Mouse (Mus musculus): ENCODE measurements around the gene Dysf.

Dysf gene

GRCm38 (mm10) chr6:84051032-84051431 is 42.6 kb downstream of the Dysf start:
- DNase-seq: peak; percentile 96

GRCm38 (mm10) chr6:84053874-84054530 is 45.6 kb downstream of the Dysf start:
- DNase-seq: peak; percentile 98

- DNase-seq: no peak
These were observed 47.2 kb downstream of the Dysf start for GRCm38 (mm10) chr6:84055619-84056018.

DNA sequence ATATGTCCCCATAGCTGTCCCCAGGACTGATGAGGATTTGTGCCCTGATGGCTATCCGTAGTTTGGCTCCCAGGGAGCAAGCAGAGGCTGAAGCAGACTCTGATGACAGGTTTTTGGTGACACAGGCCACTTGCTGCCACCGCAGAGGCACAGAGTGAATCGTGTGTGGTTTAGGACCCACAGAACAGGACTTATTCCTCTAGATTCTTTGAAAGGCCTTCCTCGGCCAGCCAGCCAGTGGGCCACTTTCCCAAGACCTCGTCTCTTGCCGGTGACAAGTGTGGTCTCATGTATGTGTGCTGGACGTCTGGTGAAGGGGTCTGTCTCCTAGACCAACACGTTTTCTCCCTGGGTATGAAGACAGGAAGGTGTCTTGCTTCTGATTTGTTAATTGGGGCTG is 48.8 kb downstream of the Dysf start:
- peak; percentile 51 for DNase-seq

DNA sequence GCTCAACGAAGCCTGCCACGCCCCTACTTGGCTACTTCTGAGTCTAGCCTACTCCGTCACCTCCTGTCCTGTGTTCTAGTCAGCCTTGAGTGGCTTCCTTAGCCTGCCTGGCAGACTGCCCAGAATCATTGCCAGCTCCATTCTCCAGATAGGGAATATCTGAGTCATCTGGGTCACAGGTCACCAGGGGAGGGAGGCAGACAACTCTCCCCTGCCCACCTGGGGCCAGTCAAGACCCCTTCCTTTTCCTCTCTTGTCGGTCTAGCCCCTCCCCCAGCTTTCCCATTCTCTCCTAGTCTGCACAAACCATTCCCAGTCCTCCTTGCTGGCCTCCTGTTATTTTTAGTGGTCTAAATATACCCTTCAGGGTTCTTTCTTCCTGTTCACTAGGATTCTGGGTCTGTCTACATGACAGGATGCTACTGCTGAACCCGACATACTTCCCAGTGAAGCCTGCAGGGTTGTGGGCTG is 50.3 kb downstream of the Dysf start:
- DNase-seq: peak; percentile 98

GRCm38 (mm10) chr6:84059771-84060414 is 51.5 kb downstream of the Dysf start:
- peak; percentile 79 for DNase-seq

- DNase-seq: peak; percentile 93
These were observed 52.9 kb downstream of the Dysf start for GRCm38 (mm10) chr6:84061328-84061727.

GRCm38 (mm10) chr6:84062541-84062940 is 54.2 kb downstream of the Dysf start:
- DNase-seq: no peak

DNA sequence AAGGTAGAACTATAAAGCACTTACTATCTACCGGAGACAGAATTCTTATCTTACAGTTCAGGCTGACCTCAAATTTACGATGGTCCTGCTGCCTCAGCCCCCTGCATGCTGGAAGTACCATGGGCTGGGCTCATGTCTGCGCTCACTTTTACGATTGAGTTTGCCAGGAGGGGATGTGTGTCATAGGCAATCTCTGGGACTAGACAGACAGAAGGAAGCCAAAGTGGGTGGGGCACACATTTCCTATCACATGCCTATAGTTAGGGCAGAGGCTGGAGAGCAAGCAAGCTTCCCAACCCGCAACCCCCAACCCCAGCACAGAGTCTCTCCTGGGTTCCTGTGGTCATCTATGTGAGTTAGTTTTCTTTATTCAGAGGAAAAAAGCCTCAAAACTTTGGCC is 59.8 kb downstream of the Dysf start:
- DNase-seq: peak; percentile 92

GRCm38 (mm10) chr6:84070251-84070650 is 61.9 kb downstream of the Dysf start:
- DNase-seq: no peak

- no peak for DNase-seq
These were observed 64.2 kb downstream of the Dysf start for GRCm38 (mm10) chr6:84072574-84072973.

- DNase-seq: no peak
These were observed 69.8 kb downstream of the Dysf start for GRCm38 (mm10) chr6:84078172-84078571.

- no peak for DNase-seq
These were observed 72.2 kb downstream of the Dysf start for GRCm38 (mm10) chr6:84080631-84081030.

DNA sequence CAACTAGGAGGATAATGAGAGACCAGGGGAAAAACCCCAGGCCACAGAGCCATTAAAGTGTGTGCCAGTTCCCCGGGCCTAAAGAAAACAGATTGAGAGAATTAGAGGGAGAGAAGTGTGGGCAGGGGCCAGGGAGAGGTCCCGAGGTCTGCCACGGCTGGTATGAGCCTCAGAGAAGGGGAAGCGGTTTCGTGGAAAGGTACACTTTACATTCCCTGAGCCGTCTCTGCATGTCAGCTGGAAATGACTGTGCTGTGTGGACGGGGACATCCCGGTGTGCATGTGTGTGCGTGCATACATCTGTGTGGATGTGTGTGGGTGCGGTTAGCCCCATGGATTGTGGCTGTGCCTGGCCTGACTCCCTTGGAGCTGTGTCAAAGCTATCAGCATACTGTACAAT is 76.4 kb downstream of the Dysf start:
- no peak for DNase-seq

DNA sequence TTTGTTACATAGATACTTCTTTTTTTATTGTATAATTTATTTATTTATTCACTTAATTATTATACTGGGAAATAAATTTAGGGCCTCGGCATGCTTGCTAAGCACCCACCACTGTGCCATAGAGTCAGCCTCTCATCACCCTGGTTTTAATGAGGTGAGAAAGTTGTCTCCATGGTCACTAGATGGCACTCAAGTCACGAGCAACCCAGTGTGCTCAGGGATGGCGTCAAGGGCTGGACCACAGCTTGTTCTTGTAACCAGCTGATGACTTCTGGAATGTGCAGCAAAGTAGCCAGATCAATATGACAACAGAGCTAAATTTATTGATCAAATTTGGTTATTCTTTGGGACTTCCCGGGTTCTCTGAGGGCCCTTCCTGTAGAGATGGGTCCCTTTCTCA is 85.1 kb downstream of the Dysf start:
- no peak for DNase-seq

DNA sequence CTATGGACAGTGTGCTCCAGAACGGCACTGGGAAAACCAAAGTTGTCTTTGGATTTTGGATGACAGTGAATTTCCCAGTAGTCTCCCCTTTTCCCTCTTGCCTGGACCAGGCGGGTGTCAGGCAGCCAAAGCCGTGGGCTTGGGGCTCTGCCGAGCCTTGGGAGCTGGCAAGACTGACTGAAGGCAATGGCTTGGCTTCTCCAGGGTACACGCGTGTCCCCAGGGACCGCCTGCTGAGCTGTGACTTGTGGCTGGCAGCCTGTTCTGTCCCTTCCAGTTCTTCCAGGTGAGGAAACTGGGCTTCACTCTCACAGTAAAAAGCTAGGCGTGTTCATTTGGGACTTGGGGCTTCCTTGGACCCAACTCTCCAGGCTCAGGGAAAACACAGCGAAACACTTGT is 86.1 kb downstream of the Dysf start:
- no peak for DNase-seq

DNA sequence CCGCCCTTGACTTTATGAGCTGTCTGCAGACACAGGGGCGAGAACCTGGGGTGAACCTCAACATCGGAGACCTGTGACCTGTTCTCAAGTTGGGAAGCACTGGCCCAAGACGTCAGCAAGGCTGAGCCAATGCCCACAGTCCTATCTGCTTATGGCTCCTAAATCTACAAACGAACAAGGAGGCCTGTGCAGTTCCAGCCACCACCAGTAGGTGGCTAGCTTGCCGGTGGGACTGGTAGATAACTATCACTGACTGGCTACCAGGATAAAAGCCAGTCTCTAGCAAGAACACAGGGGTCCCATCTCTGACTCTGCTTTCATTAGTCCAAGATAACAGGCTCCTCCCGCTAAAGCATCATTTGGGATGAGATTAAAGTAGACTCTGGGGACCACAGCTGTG is 86.6 kb downstream of the Dysf start:
- no peak for DNase-seq

- no peak for DNase-seq
These were observed 87.5 kb downstream of the Dysf start for GRCm38 (mm10) chr6:84095882-84096281.

- no peak for DNase-seq
These were observed 93.6 kb downstream of the Dysf start for GRCm38 (mm10) chr6:84102002-84102401.

DNA sequence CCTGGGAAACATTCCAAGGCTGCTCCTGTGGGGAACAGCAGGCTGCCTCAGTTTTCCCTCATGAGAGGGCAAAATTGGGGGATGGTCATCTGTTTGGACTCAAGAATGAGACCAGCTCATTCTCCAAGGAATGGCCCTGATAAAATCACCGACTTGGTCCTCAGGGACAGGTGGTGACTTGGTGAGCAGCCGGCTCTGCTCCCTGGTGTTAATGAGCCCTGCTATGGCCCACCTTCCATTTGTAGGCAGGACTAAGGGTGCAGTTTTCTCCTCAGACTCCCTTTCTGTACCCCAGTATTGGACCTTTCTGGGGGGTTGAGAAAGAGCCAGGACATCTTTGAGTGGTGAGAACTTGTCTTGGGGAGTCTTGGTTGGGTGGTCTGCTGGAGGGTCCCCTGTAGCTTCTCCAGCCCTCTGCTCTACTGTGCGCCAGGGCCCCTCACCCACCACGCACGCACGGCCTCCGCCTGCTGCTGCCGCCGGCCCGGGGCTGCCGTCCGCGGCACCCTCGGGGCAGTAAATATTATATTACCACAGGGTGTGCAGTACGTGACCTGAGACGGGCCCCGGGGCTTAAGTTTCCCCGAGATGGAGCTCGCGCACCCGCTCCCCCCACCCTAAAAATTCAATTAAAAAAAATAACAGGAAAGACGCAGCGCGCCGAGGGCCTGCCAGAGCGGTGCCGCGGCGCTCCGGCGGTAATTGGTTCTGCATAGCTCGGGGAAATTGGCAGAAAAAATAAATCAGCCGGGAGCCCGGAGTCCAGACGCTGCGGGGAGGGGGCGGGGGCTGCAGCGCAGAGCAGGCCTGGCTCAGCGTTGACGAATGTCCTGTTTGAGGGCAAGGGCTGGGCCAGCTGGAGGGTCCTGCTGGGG is 97.0 kb downstream of the Dysf start:
- peak; percentile 94 for DNase-seq

GRCm38 (mm10) chr6:84106082-84106481 is 97.7 kb downstream of the Dysf start:
- DNase-seq: no peak

- no peak for DNase-seq
These were observed 102.0 kb downstream of the Dysf start for GRCm38 (mm10) chr6:84110377-84110776.

DNA sequence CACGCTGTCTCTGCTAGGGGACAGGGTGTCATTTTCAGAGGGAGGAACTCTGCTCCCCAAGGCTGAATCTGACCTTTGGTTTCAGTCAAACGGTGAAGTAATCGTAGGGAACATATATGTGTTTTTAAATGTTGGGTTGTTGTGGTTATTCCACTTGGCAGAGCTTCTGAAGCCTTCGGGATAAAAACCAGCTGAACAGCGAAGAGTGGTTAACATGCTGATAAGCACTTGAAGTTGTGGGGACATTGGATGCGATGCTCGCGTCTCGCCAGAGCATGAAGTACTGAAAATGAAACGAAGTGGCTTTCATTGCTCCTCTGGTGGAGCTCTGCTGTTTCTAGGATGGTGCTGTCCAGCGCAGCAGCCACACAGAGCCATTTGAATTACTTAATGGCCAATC is 102.7 kb downstream of the Dysf start:
- DNase-seq: no peak
